In genomic region chr2:70862881-70863280, GRCm38 (mm10) we compare ENCODE assay signal across 18 mouse cellular contexts. TPM values are rescaled to one million over a fixed set of nuclear protein-coding genes. Genes with fewer than 3 reads are reported as not detected.
A peak's percentile ranks its signal among the peaks of the same experiment; 100 is the strongest.
DNase-seq lines count a peak whose midpoint lies in the region; ATAC-seq and TF ChIP-seq lines count a peak whose summit lies in the region.
"Had no signal": no experiment of that assay in that cellular context is flagged by ENCODE, and none has a peak within 500 bp of the region (broad histone marks: within the 10 kb centered on the region; RNA-seq: fewer than 3 reads in every experiment).

No protein-coding gene starts in this region.

- no peak overlapping the region for H3K4me2 ChIP-seq in kidney, embryonic 16.5 days (replicated peaks; ENCODE audit: low read depth, low read length)
- no peak overlapping the region for H3K4me2 ChIP-seq in midbrain, embryonic 15.5 days
- H3K4me2 ChIP-seq: embryonic facial prominence, embryonic 12.5 days; forebrain, embryonic 15.5 days; heart, embryonic 11.5 days; heart, embryonic 15.5 days; hindbrain, embryonic 13.5 days had no signal

- no peak for TF ChIP-seq POLR2A in kidney, adult 2 months (IDR thresholded peaks at IDR 0.05; ENCODE audit: low read depth, low read length)

- H3K9me3 ChIP-seq in kidney, embryonic 16.5 days (ENCODE audit: low read length) = peaks cover 3% of the 10 kb centered on the region
- H3K9me3 ChIP-seq in midbrain, embryonic 15.5 days = no peaks in the 10 kb centered on the region
- H3K9me3 ChIP-seq: embryonic facial prominence, embryonic 12.5 days; forebrain, embryonic 15.5 days; heart, embryonic 15.5 days had no signal

- no peaks in the 10 kb centered on the region for H3K27me3 ChIP-seq in kidney, adult 2 months (replicated peaks; ENCODE audit: control insufficient read depth, insufficient read depth, low read length)
- H3K27me3 ChIP-seq in kidney, embryonic 16.5 days (ENCODE audit: insufficient read depth, low read length) = no peaks in the 10 kb centered on the region
- no peaks in the 10 kb centered on the region for H3K27me3 ChIP-seq in midbrain, embryonic 15.5 days (replicated peaks)
- H3K27me3 ChIP-seq: embryonic facial prominence, embryonic 12.5 days; forebrain, embryonic 15.5 days; heart, embryonic 15.5 days; hindbrain, embryonic 13.5 days had no signal

- H3K4me3 ChIP-seq in kidney, adult 2 months (ENCODE audit: insufficient read depth, low read depth, low read length) = no peak overlapping the region; the same call in 1 of the 2 replicates
- H3K4me3 ChIP-seq in kidney, embryonic 16.5 days (ENCODE audit: low read length) = no peak overlapping the region
- H3K4me3 ChIP-seq in midbrain, embryonic 15.5 days = no peak overlapping the region
- H3K4me3 ChIP-seq: embryonic facial prominence, embryonic 12.5 days; forebrain, embryonic 15.5 days; heart, adult 2 months; heart, embryonic 15.5 days; hindbrain, embryonic 13.5 days had no signal

- H3K9ac ChIP-seq in kidney, embryonic 16.5 days (replicated peaks; ENCODE audit: low read length) = no peak overlapping the region
- no peak overlapping the region for H3K9ac ChIP-seq in midbrain, embryonic 15.5 days
- H3K9ac ChIP-seq: embryonic facial prominence, embryonic 12.5 days; forebrain, embryonic 15.5 days; heart, embryonic 15.5 days; hindbrain, embryonic 13.5 days had no signal

- DNase-seq in kidney, adult 18-20 months = peak; percentile 50
- peak; percentile 86 for DNase-seq in kidney, adult 2 months
- DNase-seq in kidney, postnatal 25 days = peak; percentile 59 to 85
- no peak for DNase-seq in MN1 (ENCODE audit: low spot score)
- no peak for DNase-seq in liver
- DNase-seq: cerebellum, adult 8-10 months; cerebellum, postnatal 14 days; gastrocnemius, postnatal 14 days; heart, adult 2 months; heart, postnatal 14 days had no signal

- peak overlapping the region; percentile 89 for H3K27ac ChIP-seq in kidney, adult 2 months (ENCODE audit: insufficient read depth, low read depth, low read length)
- H3K27ac ChIP-seq in kidney, embryonic 16.5 days (ENCODE audit: low read length) = peak overlapping the region; percentile 76
- no peak overlapping the region for H3K27ac ChIP-seq in midbrain, embryonic 15.5 days
- H3K27ac ChIP-seq: embryonic facial prominence, embryonic 12.5 days; forebrain, embryonic 15.5 days; heart, adult 2 months; heart, embryonic 15.5 days; hindbrain, embryonic 13.5 days; hindbrain, postnatal 0 days had no signal

- no peak for TF ChIP-seq CTCF in kidney, adult 2 months (conservative IDR thresholded peaks at IDR 0.05; ENCODE audit: insufficient read depth, insufficient read length, low read depth, low read length)

- peaks cover 4% of the 10 kb centered on the region; the same call in 1 of the 2 replicates for H3K4me1 ChIP-seq in kidney, adult 2 months (ENCODE audit: control insufficient read depth, insufficient read depth, low read length)
- no peaks in the 10 kb centered on the region for H3K4me1 ChIP-seq in kidney, embryonic 16.5 days (ENCODE audit: insufficient read depth, low read length)
- no peaks in the 10 kb centered on the region for H3K4me1 ChIP-seq in midbrain, embryonic 15.5 days
- H3K4me1 ChIP-seq: embryonic facial prominence, embryonic 12.5 days; forebrain, embryonic 15.5 days; heart, embryonic 15.5 days; hindbrain, embryonic 13.5 days had no signal

- WGBS in kidney, adult 2 months = 45% methylated on average over 5 of the region's 5 CpGs
- 58% methylated on average over 5 of the region's 5 CpGs for WGBS in kidney, embryonic 16.5 days
- WGBS in midbrain, embryonic 15.5 days = 85% methylated on average over 5 of the region's 5 CpGs

- H3K36me3 ChIP-seq in kidney, adult 2 months (ENCODE audit: control insufficient read depth, insufficient read depth, low read length) = no peaks in the 10 kb centered on the region
- no peaks in the 10 kb centered on the region for H3K36me3 ChIP-seq in kidney, embryonic 16.5 days (ENCODE audit: insufficient read depth, low read length)
- no peaks in the 10 kb centered on the region for H3K36me3 ChIP-seq in midbrain, embryonic 15.5 days (replicated peaks)
- H3K36me3 ChIP-seq: embryonic facial prominence, embryonic 12.5 days; forebrain, embryonic 15.5 days; heart, embryonic 15.5 days; hindbrain, embryonic 13.5 days had no signal

- ATAC-seq in kidney, embryonic 16.5 days (ENCODE audit: low FRiP score, low TSS enrichment) = peak; percentile 78
- no peak for ATAC-seq in midbrain, embryonic 15.5 days (replicated peaks)
- ATAC-seq: forebrain, embryonic 15.5 days; hindbrain, postnatal 0 days had no signal

RNA-seq across cellular contexts. Expression of gene Tlk1, which starts 37.4 kb away (rescaled TPM):
- 11.0 and 13.9 TPM in 2 replicates for polyA plus RNA-seq in kidney, adult 2 months (2012; rRNA removed)
- polyA plus RNA-seq in kidney, embryonic 16.5 days (2015; fragmentation: Nextera tagmentation; extraction: Ambion mirVana) = 25.0 and 28.6 TPM in 2 replicates
- polyA plus RNA-seq in midbrain, embryonic 15.5 days (2015; fragmentation: Nextera tagmentation; extraction: Ambion mirVana) = 25.3 and 27.1 TPM in 2 replicates

Comparison
In these comparisons a context has a peak if more than half of its experiments do, and no peak if none do; other contexts are left out.
1. DNase-seq: peak in kidney, adult 18-20 months (single experiment), kidney, adult 2 months (single experiment) and kidney, postnatal 25 days (2 of 2); none in MN1 (single experiment) and liver (single experiment).